Mouse (Mus musculus) lung, adult 2 months (tissue): ENCODE data around the gene Hdgfl3.

ENCODE experiments used
- CTCF ChIP-seq: fragments of 200-500 bp; IDR thresholded peaks from 2 replicates; pipeline ENCODE4 v1.5.1; 2011; ENCODE audit warnings: mild to moderate bottlenecking, low read length, control low read depth; ENCODE audit not compliant: insufficient read depth
- POLR2A ChIP-seq: fragments of 200-500 bp; IDR thresholded peaks from 2 replicates; pipeline ENCODE4 v1.6.1; 2011; ENCODE audit warnings: low read depth, mild to moderate bottlenecking, control low read depth, low read length, borderline replicate concordance; ENCODE audit errors: extremely low read depth

GRCm38 (mm10) chr7:81881600-81881999 lies 52.7 kb downstream of the Hdgfl3 start:
- TF ChIP-seq CTCF = no peak
- no peak for TF ChIP-seq POLR2A
